Mouse (Mus musculus): Measurements from ENCODE around the gene Phf3.

DNA sequence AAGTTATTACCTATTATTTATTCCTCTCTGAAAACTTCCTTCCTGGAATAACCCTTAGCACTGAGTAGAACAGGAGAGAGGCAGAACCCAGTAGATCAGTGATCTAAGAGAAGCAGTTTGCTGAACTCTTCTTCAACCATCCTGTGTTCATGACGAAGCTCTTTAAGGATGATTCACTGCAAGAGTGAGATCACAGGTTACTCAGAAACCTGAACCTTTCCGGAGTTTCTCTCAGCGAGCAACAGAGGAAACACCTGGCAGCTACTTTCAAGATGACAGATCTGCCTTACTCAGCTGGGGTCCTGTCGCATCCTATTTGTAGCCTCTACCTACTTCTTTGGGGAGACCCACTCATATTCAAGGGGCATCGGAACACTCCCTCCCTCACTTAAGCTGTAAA, 80.8 kb downstream of the Phf3 start:
- TF ChIP-seq CTCF (IDR thresholded peaks at IDR 0.05; ENCODE audit: extremely low read depth, insufficient read depth, insufficient read length, insufficient replicate concordance), result no peak
- no peak for TF ChIP-seq POLR2A (IDR thresholded peaks at IDR 0.05; ENCODE audit: low read depth, low read length)
